Mouse (Mus musculus) C2C12 (cell line): ENCODE measurements around the gene Mtr. TPM values are rescaled to one million over a fixed set of nuclear protein-coding genes. Genes with fewer than 3 reads are reported as not detected.

Experiments used
- H3K27me3 ChIP-seq: one replicate; pipeline ENCODE4 v1.6.1; 2011; ENCODE audit not compliant: control insufficient read depth, insufficient read depth, insufficient read length
- H3K36me3 ChIP-seq: one replicate; pipeline ENCODE4 v1.6.1; 2011; ENCODE audit not compliant: control insufficient read depth, insufficient read depth
- H3K4me3 ChIP-seq: one replicate; pipeline ENCODE4 v1.5.1; 2011; ENCODE audit warnings: mild to moderate bottlenecking, control low read depth; ENCODE audit not compliant: poor library complexity, insufficient read depth, severe bottlenecking
- H3K79me2 ChIP-seq: one replicate; pipeline ENCODE4 v1.6.1; 2011; ENCODE audit not compliant: control insufficient read depth, insufficient read depth
- H3K79me3 ChIP-seq: one replicate; pipeline ENCODE4 v1.6.1; 2011; ENCODE audit warnings: low read depth, control low read depth
- H3ac ChIP-seq: one replicate; pipeline ENCODE3; 2011; ENCODE audit warnings: low read depth; ENCODE audit not compliant: control insufficient read depth, insufficient read length
- CEBPB ChIP-seq: IDR thresholded peaks from one replicate; pipeline ENCODE4 v1.6.1; 2011; ENCODE audit warnings: low read depth, mild to moderate bottlenecking, control low read depth, moderate library complexity
- CTCF ChIP-seq: IDR thresholded peaks from one replicate; pipeline ENCODE4 v1.5.1; 2011; ENCODE audit not compliant: control insufficient read depth, insufficient read depth, insufficient read length
- FOSL1 ChIP-seq: IDR thresholded peaks from one replicate; pipeline ENCODE4 v1.8.0; 2011; ENCODE audit warnings: mild to moderate bottlenecking, low read length; ENCODE audit not compliant: poor library complexity, insufficient read depth, severe bottlenecking
- MAX ChIP-seq: IDR thresholded peaks from one replicate; pipeline ENCODE4 v1.6.1; 2011; ENCODE audit warnings: mild to moderate bottlenecking, control low read depth
- MYOD1 ChIP-seq: IDR thresholded peaks from one replicate; pipeline ENCODE4 v1.6.1; 2011; ENCODE audit warnings: low read depth; ENCODE audit not compliant: control insufficient read depth, insufficient read length
- MYOG ChIP-seq: IDR thresholded peaks from one replicate; pipeline ENCODE4 v1.6.1; 2011; ENCODE audit not compliant: control insufficient read depth, insufficient read length; ENCODE audit errors: extremely low read depth
- USF1 ChIP-seq: IDR thresholded peaks from one replicate; pipeline ENCODE4 v1.6.1; 2011; ENCODE audit warnings: low read depth, mild to moderate bottlenecking, control low read depth, moderate library complexity
- polyA plus RNA-seq: library from polyadenylated mRNA; unstranded; fragments of >200 nt; fragmentation: generic; extraction: Trizol; gene quantifications from one replicate; pipeline ENCODE4 v1.2.1, GENCODE M21; 2012; ENCODE audit warnings: missing spikeins

Mtr gene
- polyA plus RNA-seq, 1 experiment: 5.6 TPM

GRCm38 (mm10) chr13:12165461-12166058, 92.4 kb downstream of the Mtr start:
- Histone ChIP-seq H3K4me3 (no peak overlapping the region), H3K79me3 (no peaks in the 10 kb centered on the region), H3K36me3 (no peaks in the 10 kb centered on the region), H3ac (no peak overlapping the region), H3K27me3 (no peaks in the 10 kb centered on the region), H3K79me2 (no peaks in the 10 kb centered on the region)
- TF ChIP-seq CTCF (no peak), MYOG (no peak), CEBPB (no peak), MYOD1 (no peak), MAX (no peak), FOSL1 (no peak), USF1 (no peak)

GRCm38 (mm10) chr13:12162457-12162856, 95.5 kb downstream of the Mtr start:
- Histone ChIP-seq H3K4me3 (no peak overlapping the region), H3K79me3 (no peaks in the 10 kb centered on the region), H3K79me2 (no peaks in the 10 kb centered on the region), H3K36me3 (no peaks in the 10 kb centered on the region), H3K27me3 (no peaks in the 10 kb centered on the region), H3ac (no peak overlapping the region)
- no peak for TF ChIP-seq CEBPB
- TF ChIP-seq MYOD1: no peak
- no peak for TF ChIP-seq FOSL1
- TF ChIP-seq MAX: no peak

- Histone ChIP-seq H3K27me3 (no peaks in the 10 kb centered on the region), H3ac (no peak overlapping the region), H3K79me3 (no peaks in the 10 kb centered on the region), H3K79me2 (no peaks in the 10 kb centered on the region), H3K36me3 (no peaks in the 10 kb centered on the region), H3K4me3 (no peak overlapping the region)
- TF ChIP-seq FOSL1 (no peak), CTCF (no peak), MYOD1 (no peak), USF1 (no peak), MYOG (no peak), MAX (no peak), CEBPB (no peak)
These were observed 97.8 kb downstream of the Mtr start for GRCm38 (mm10) chr13:12160121-12160475.

GRCm38 (mm10) chr13:12159288-12160120, 98.4 kb downstream of the Mtr start:
- Histone ChIP-seq H3K79me2 (no peaks in the 10 kb centered on the region), H3K79me3 (no peaks in the 10 kb centered on the region), H3ac (no peak overlapping the region), H3K36me3 (no peaks in the 10 kb centered on the region), H3K27me3 (no peaks in the 10 kb centered on the region), H3K4me3 (no peak overlapping the region)
- no peak for TF ChIP-seq CTCF
- TF ChIP-seq MAX: no peak
- no peak for TF ChIP-seq FOSL1
- TF ChIP-seq USF1: no peak
- no peak for TF ChIP-seq MYOG
- no peak for TF ChIP-seq MYOD1

GRCm38 (mm10) chr13:12153922-12154321, 104.0 kb downstream of the Mtr start:
- Histone ChIP-seq H3K79me2 (no peaks in the 10 kb centered on the region), H3K36me3 (no peaks in the 10 kb centered on the region), H3ac (no peak overlapping the region), H3K27me3 (no peaks in the 10 kb centered on the region), H3K79me3 (no peaks in the 10 kb centered on the region), H3K4me3 (no peak overlapping the region)
- TF ChIP-seq CTCF (no peak), FOSL1 (no peak), MAX (no peak), CEBPB (no peak), MYOG (no peak), USF1 (no peak), MYOD1 (no peak)

GRCm38 (mm10) chr13:12146918-12147507, 110.9 kb downstream of the Mtr start:
- Histone ChIP-seq H3K27me3 (no peaks in the 10 kb centered on the region), H3K79me2 (no peaks in the 10 kb centered on the region), H3ac (no peak overlapping the region), H3K4me3 (no peak overlapping the region), H3K36me3 (no peaks in the 10 kb centered on the region), H3K79me3 (no peaks in the 10 kb centered on the region)
- TF ChIP-seq MAX (no peak), MYOD1 (no peak), FOSL1 (no peak)
